ENCODE assay signal across 9 mouse cellular contexts in genomic region chr3:119893165-119893910, GRCm38 (mm10).
DNase-seq lines count a peak whose midpoint lies in the region; ATAC-seq and TF ChIP-seq lines count a peak whose summit lies in the region.
"Had no signal": no experiment of that assay in that cellular context is flagged by ENCODE, and none has a peak within 500 bp of the region (broad histone marks: within the 10 kb centered on the region; RNA-seq: fewer than 3 reads in every experiment).

No protein-coding gene starts in this region.

- no peak overlapping the region for H3K4me3 ChIP-seq in lung, postnatal 0 days (ENCODE audit: low read depth, low read length)
- no peak overlapping the region for H3K4me3 ChIP-seq in neural tube, embryonic 14.5 days (ENCODE audit: low read depth, low read length)
- H3K4me3 ChIP-seq in lung, adult 2 months (replicated peaks; ENCODE audit: extremely low read depth, low read depth, low read length): no peak overlapping the region
- H3K4me3 ChIP-seq: megakaryocyte, embryonic 14.5 days had no signal

- no peak for TF ChIP-seq CTCF in lung, postnatal 0 days (IDR thresholded peaks at IDR 0.05)
- no peak for TF ChIP-seq CTCF in lung, adult 2 months (IDR thresholded peaks at IDR 0.05; ENCODE audit: insufficient read depth, low read length)

- no peak for TF ChIP-seq POLR2A in lung, adult 2 months (IDR thresholded peaks at IDR 0.05; ENCODE audit: borderline replicate concordance, extremely low read depth, low read depth, low read length)

- H3K27ac ChIP-seq in lung, postnatal 0 days (ENCODE audit: low read length): no peak overlapping the region
- peak overlapping the region; percentile 10; the same call in 1 of the 2 replicates for H3K27ac ChIP-seq in neural tube, embryonic 14.5 days (ENCODE audit: low read depth, low read length)

- H3K9ac ChIP-seq in lung, postnatal 0 days (replicated peaks; ENCODE audit: low read depth): no peak overlapping the region
- H3K9ac ChIP-seq in neural tube, embryonic 14.5 days (replicated peaks; ENCODE audit: low read depth, low read length): 0 out of 2 replicates have a peak overlapping the region, but pooled peaks have one; percentile 13

- no peaks in the 10 kb centered on the region for H3K4me1 ChIP-seq in lung, postnatal 0 days (ENCODE audit: insufficient read depth, low read depth, low read length)
- peaks cover 15% of the 10 kb centered on the region; the same call in 1 of the 2 replicates for H3K4me1 ChIP-seq in neural tube, embryonic 14.5 days (ENCODE audit: control insufficient read depth, insufficient read depth, low read length)
- H3K4me1 ChIP-seq in lung, adult 2 months (ENCODE audit: control insufficient read depth, insufficient read depth, low read length): no peaks in the 10 kb centered on the region
- H3K4me1 ChIP-seq: megakaryocyte, embryonic 14.5 days had no signal

- 19% methylated on average over 20 of the region's 20 CpGs for WGBS in lung, postnatal 0 days
- WGBS in neural tube, embryonic 14.5 days: 9% methylated on average over 20 of the region's 20 CpGs
- WGBS in lung, adult 2 months: 31% methylated on average over 20 of the region's 20 CpGs

- H3K9me3 ChIP-seq in lung, postnatal 0 days (ENCODE audit: low read length): no peaks in the 10 kb centered on the region
- H3K9me3 ChIP-seq in neural tube, embryonic 14.5 days (ENCODE audit: control insufficient read depth, low read length): no peaks in the 10 kb centered on the region

- DNase-seq in cerebellum, postnatal 10 days: peak; percentile 58 to 65
- no peak for DNase-seq in lung, postnatal 0 days (ENCODE audit: low spot score)
- DNase-seq in lung, postnatal 4 days: no peak
- DNase-seq in layer of hippocampus, adult 9-11 months: peak; percentile 10
- DNase-seq in spleen, adult 12 weeks (ENCODE audit: low spot score): no peak
- no peak for DNase-seq in lung, adult 2 months

- peak overlapping the region; percentile 34 for H3K4me2 ChIP-seq in lung, postnatal 0 days (replicated peaks; ENCODE audit: low read depth, low read length)
- H3K4me2 ChIP-seq in neural tube, embryonic 14.5 days (ENCODE audit: low read depth, low read length): peak overlapping the region; percentile 42

- ATAC-seq in cerebellum, adult (ENCODE audit: insufficient number of reproducible peaks, low FRiP score, low TSS enrichment): no peak
- no peak for ATAC-seq in lung, postnatal 0 days
- ATAC-seq in neural tube, embryonic 14.5 days (ENCODE audit: low read depth): peak; percentile 44

- no peak for TF ChIP-seq EP300 in lung, postnatal 0 days (IDR thresholded peaks at IDR 0.05)

- H3K36me3 ChIP-seq in lung, postnatal 0 days (ENCODE audit: insufficient read depth, low read length): no peaks in the 10 kb centered on the region
- H3K36me3 ChIP-seq in neural tube, embryonic 14.5 days (ENCODE audit: control insufficient read depth, insufficient read depth, low read length): no peaks in the 10 kb centered on the region

- H3K27me3 ChIP-seq in lung, postnatal 0 days (replicated peaks; ENCODE audit: insufficient read depth, low read length): no peaks in the 10 kb centered on the region
- no peaks in the 10 kb centered on the region for H3K27me3 ChIP-seq in neural tube, embryonic 14.5 days (ENCODE audit: control insufficient read depth, insufficient read depth, low read length)
- H3K27me3 ChIP-seq: megakaryocyte, embryonic 14.5 days had no signal

Comparison
In these comparisons a context has a peak if more than half of its experiments do, and no peak if none do; other contexts are left out.
1. DNase-seq: peak in cerebellum, postnatal 10 days (2 of 2) and layer of hippocampus, adult 9-11 months (single experiment); none in lung, postnatal 0 days (single experiment), lung, postnatal 4 days (0 of 2), spleen, adult 12 weeks (single experiment) and lung, adult 2 months (single experiment).